Mouse (Mus musculus): ENCODE measurements around the gene Duox1.

DNA sequence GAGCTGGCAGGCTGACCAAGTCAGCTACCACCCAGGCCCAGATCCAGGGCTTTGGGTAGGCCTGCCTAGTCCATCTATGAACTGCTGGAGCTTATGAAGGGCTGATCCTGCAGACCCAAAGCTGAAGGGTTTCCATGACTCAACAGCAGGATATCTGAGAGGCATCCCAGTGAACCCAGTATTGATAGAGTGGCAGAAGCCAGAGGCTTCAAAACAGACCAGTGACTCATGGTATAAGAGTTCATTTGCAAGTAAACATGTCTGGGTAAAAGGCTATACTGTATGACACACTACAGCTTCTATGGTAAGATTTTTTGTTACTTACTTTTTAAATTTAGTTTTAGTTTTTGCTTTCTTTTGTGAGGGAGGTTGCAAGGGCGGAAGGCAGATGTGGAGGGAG, 80.7 kb downstream of the Duox1 start:
- TF ChIP-seq CTCF (IDR thresholded peaks at IDR 0.05; ENCODE audit: extremely low read depth, insufficient read length, insufficient replicate concordance, low read depth, low read length) (no peak), POLR2A (IDR thresholded peaks at IDR 0.05; ENCODE audit: low read depth, low read length) (no peak)

Measured in small intestine, adult 2 months (tissue).